Mouse (Mus musculus) cerebellum, postnatal 25 days (tissue): ENCODE measurements around the gene Cx3cr1.

Experiments used
- DNase-seq, 2 experiments: peaks; one replicate each; pipeline ENCODE4 v3.0.0; 2021; ENCODE audit warnings: mixed read lengths in 2 of 2

Gene Cx3cr1

DNA sequence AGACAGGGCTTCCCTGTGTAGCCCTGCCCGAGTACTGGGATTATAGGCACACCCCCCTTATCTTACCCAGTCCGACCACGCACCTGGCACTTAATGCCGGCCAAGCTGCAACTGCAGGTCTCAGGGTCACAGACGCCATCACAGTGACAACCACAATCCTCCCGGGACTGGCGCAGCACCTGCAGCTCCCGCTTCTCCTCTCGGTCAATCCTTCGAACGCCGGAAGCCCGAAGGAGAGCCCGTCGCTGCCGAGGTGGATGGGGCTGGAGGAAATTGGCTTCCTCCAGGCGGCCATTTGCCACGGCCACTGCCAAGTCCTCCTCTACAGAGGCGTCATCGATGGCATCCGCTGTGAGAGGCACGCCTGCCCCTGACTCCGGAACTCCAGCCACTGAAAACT lies 96.4 kb downstream of the Cx3cr1 start:
- peak in 1 of 2 experiments; percentile 48 for DNase-seq

GRCm38 (mm10) chr9:119972582-119972981 lies 97.1 kb downstream of the Cx3cr1 start:
- DNase-seq = peak; percentile 70 to 71

GRCm38 (mm10) chr9:119972166-119972565 lies 97.5 kb downstream of the Cx3cr1 start:
- no peak for DNase-seq

GRCm38 (mm10) chr9:119970763-119971656 lies 98.7 kb downstream of the Cx3cr1 start:
- DNase-seq = peak; percentile 88 to 92

DNA sequence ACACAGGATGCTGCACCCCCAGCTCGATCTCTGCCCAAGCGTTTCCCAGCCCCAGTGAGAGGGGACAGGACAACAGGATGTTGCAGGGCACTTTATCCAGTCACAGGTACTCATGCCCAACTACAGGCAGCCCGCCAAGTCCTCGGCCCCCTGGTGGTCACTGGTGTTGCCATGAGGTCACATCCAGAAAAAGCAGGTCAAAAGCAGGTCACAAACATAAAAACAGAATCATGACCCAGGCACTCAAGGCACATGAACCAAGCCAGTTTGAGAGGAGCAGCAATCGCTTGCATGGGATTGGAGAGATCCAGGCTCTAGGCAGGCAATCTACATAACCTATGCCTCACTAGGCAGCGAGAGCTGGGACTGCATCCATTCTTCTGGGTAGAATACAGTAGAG lies 99.5 kb downstream of the Cx3cr1 start:
- peak; percentile 74 to 82 for DNase-seq

- DNase-seq = no peak
These were observed 99.9 kb downstream of the Cx3cr1 start for GRCm38 (mm10) chr9:119969811-119970210.

- no peak for DNase-seq
These were observed 103.3 kb downstream of the Cx3cr1 start for GRCm38 (mm10) chr9:119966221-119966910.

GRCm38 (mm10) chr9:119965186-119965585 lies 104.5 kb downstream of the Cx3cr1 start:
- DNase-seq = no peak

- no peak for DNase-seq
These were observed 105.5 kb downstream of the Cx3cr1 start for GRCm38 (mm10) chr9:119964206-119964605.

DNA sequence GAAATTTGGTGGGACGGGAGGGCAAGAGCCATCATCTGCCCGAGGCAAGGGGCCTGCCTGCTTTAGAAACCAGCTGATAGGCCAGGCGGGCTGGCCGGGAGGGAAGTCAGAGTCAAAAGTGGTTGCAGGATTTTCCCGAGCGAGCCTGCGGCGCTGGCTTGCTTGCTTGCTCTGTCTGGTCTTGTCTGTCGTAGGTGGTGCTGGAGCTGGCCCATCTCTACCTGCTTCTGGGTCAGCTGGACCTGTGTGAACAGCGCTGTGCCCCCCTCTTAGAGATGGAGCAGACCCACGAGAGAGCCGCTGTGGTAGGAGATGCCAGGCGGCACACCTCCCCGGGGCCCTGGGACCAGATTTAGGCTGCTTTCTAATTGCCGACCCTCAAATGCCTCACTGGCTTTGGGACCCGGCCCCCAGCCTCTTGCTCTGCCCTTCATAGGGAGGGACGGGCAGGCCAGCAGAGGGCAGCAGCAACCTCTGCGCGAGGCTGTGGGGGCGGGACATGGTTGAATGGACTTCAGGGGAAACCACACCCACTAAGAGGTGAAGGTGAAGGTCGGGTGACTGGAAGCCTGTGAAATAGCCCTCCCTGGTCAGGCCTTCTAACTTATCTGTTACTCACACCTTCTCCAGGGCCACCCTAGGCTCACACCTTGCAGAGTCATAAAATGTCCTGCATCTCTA lies 106.6 kb downstream of the Cx3cr1 start:
- peak; percentile 67 to 81 for DNase-seq

GRCm38 (mm10) chr9:119962216-119962615 lies 107.5 kb downstream of the Cx3cr1 start:
- no peak for DNase-seq

GRCm38 (mm10) chr9:119958835-119959234 lies 110.8 kb downstream of the Cx3cr1 start:
- no peak for DNase-seq

DNA sequence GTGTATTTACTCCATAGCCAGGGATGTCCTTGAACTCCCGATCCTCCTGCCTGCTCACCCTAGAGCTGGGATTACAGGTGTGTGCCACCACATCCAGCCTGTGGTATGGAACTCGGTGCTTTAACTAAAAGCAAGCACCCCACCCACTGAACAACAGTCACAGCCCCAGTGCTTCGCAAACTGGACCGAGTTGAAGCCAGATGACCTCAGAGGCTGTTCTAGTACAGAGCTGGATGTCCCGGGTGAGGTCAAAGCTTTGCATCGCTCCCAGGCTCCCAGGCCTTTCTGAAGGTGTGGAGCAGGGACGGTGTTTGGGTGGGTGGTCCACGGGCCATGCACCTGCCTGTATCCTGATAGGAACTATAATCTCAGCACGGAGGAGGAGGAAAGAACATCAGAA lies 118.3 kb downstream of the Cx3cr1 start:
- no peak for DNase-seq

DNA sequence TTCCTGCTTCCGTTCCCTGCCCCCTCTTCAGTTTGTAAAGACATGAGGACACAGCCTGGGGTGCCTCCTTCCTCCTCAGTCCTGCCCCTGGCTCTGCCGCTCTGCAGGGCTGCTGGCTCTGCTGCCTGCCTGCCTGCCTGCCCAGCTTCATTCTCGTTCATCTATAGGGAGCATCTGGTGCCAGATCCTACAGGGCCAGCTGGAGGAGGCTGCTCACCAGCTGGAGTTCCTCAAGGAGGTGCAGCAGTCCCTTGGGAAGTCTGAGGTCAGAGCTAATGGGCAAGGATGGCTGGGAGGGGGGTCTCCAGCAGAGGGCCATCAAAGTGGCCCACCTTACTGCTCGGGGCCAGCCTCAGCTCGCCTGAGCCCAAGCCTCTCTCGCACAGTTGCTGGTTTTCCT lies 119.2 kb downstream of the Cx3cr1 start:
- DNase-seq = no peak

GRCm38 (mm10) chr9:119948804-119949203 lies 120.9 kb downstream of the Cx3cr1 start:
- DNase-seq = no peak

DNA sequence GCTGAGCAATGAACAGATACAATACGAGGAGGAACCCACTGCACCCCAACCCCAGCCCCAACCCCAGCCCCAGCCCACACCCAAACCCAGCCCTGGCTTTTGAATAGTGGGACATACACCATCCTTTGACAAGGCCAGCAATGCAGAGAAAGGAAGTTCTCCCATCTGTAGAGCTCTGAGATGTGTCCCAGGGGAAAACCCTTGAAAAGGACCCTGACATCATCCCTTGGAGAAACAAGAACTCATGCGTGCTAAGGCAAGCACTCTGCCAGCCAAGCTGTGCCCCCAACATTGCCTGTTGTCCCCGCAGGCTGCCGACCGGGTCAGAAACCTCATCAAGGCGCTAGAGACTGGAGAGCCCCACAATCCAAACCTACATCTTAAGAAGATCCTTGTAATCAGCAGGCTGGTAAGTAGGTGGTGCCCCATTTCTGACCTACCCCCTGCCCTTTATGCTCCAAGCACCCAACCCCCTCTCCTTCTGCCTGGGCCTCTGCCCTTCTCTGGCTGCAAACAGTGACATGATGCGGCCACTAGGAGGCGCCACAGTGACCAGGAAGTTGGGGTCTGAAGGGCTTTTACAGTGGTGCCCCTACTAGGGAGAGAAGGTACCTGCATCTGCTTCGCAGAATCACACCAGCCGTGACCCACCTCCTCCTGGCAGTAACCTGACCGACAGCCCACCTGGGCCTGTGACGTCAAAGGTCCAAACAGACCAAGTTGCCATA lies 124.3 kb downstream of the Cx3cr1 start:
- no peak for DNase-seq

DNA sequence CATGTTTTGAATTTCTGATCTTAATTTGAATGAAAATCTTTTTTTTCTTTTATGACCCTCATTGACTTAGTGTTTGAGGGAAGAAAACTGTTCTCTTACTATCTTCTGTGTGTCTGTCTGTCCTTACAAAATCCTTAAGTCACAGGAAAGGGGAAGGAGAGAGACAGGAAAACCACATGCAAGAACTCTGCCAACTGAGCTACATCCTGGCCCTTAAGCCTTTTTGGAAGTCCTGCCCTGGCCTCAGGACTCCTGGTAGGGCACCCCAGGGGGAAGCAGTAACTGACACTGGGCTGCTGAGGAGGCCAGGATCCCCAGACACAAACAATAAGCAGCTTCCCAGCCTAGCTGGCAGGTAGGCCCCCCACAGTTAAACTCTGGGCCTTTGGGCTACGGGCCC lies 126.4 kb downstream of the Cx3cr1 start:
- DNase-seq = no peak

DNA sequence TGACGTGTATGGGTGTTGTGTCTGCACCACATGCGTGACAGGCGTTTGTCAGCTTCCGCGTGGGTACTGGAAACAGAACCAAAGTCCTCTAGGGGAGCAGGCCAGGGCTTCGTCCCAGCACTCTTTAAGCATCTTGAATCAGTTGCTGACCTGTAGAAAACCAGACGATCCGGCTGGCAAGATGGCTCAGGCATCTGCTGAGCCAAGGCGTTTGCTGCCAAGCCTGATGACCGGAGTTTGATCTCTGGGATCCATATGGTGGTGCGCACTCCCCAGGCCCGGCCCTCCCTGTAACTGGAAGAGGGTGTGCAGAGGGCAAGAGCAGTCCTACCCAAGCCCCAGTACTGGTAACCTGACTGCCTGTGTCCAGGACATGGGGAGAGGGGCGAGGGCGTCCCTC lies 127.8 kb downstream of the Cx3cr1 start:
- DNase-seq = peak; percentile 62 to 66

GRCm38 (mm10) chr9:119941407-119941806 lies 128.3 kb downstream of the Cx3cr1 start:
- DNase-seq = no peak

GRCm38 (mm10) chr9:119939646-119940045 lies 130.0 kb downstream of the Cx3cr1 start:
- DNase-seq = no peak

DNA sequence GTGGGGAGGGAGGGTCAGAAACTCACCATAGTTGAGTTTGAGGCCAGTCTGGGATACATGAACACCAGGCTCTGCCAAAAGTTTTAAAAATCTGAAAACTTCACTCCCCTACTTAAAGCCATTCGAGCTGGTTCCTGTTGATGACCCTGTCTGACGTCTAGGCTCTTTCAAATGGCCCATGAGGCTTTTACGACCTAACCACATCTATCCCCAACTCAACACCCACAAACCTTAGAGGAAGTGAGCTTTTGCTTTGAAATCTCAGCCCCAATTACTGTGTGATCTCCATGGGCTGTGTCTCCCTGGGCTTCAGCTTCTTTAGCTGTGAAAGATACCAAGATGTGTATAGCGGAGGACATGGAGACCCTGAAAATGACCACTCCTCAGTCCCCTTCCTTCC lies 131.2 kb downstream of the Cx3cr1 start:
- no peak for DNase-seq

GRCm38 (mm10) chr9:119937005-119937773 lies 132.5 kb downstream of the Cx3cr1 start, which contains the start of the genes Gorasp1 and Ttc21a:
TSS of gene Gorasp1 (minus strand) at chr9:119937565.
TSS of gene Ttc21a (plus strand) at chr9:119937606.
- peak; percentile 95 to 97 for DNase-seq
